Mouse (Mus musculus) limb, embryonic 11.5 days (tissue): ENCODE data around the gene Foxs1. TPM values are rescaled to one million over a fixed set of nuclear protein-coding genes. Genes with fewer than 3 reads are reported as not detected.

Experiments used
- ATAC-seq: fragments of 200-750 bp; cut with Nextera tagmentation; 2 replicates; pipeline ENCODE4 v1.8.0; 2017; ENCODE audit warnings: low read depth; ENCODE audit not compliant: insufficient number of reproducible peaks, low FRiP score, low TSS enrichment
- DNase-seq: peaks from one replicate; pipeline ENCODE4 v3.0.0-alpha.2; 2015; ENCODE audit warnings: low spot score
- H3K27ac ChIP-seq: fragments of 300-500 bp; sonication (generic); replicated peaks from 2 replicates; pipeline ENCODE4 v1.5.1; 2014; ENCODE audit warnings: low read depth, mild to moderate bottlenecking, low read length
- H3K27me3 ChIP-seq: fragments of 300-500 bp; sonication (generic); 2 replicates; pipeline ENCODE4 v1.6.1; 2014; ENCODE audit warnings: mild to moderate bottlenecking, low read length, mixed read lengths; ENCODE audit not compliant: control insufficient read depth, insufficient read depth
- H3K36me3 ChIP-seq: fragments of 300-500 bp; sonication (generic); 2 replicates; pipeline ENCODE4 v1.6.1; 2014; ENCODE audit warnings: mild to moderate bottlenecking, low read length, moderate library complexity, mixed read lengths; ENCODE audit not compliant: control insufficient read depth, insufficient read depth
- H3K4me1 ChIP-seq: fragments of 300-500 bp; sonication (generic); 2 replicates; pipeline ENCODE4 v1.6.1; 2014; ENCODE audit warnings: low read length, mixed read lengths; ENCODE audit not compliant: control insufficient read depth, insufficient read depth
- H3K4me2 ChIP-seq: fragments of 300-500 bp; sonication (generic); 2 replicates; pipeline ENCODE4 v1.6.1; 2014; ENCODE audit warnings: low read depth, mild to moderate bottlenecking, moderate library complexity; ENCODE audit not compliant: severe bottlenecking
- H3K4me3 ChIP-seq: fragments of 300-500 bp; sonication (generic); 2 replicates; pipeline ENCODE4 v1.5.1; 2014; ENCODE audit warnings: low read depth, low read length
- H3K9ac ChIP-seq: fragments of 300-500 bp; sonication (generic); 2 replicates; pipeline ENCODE4 v1.6.1; 2014; ENCODE audit warnings: mild to moderate bottlenecking, low read length
- H3K9me3 ChIP-seq: fragments of 300-500 bp; sonication (generic); 2 replicates; pipeline ENCODE4 v1.6.1; 2016; ENCODE audit warnings: low read length; ENCODE audit not compliant: control insufficient read depth
- WGBS: fragments of 180-500 bp; shearing (Covaris S2); extraction: QIAGEN DNeasy Blood & Tissue Kit; methylation state at CpG from one replicate; pipeline ENCODE4 v1.1.7; 2014; 5-methylcytosine and 5-hydroxymethylcytosine counted together
- polyA plus RNA-seq: library from polyadenylated mRNA; unstranded; fragments of >200 nt; fragmentation: Nextera tagmentation; extraction: Ambion mirVana; gene quantifications from 2 replicates; pipeline ENCODE4 v1.2.1, GENCODE M21; 2014

Foxs1 gene
- polyA plus RNA-seq, 1 experiment from 2014 or later, result 0.29 TPM

DNA sequence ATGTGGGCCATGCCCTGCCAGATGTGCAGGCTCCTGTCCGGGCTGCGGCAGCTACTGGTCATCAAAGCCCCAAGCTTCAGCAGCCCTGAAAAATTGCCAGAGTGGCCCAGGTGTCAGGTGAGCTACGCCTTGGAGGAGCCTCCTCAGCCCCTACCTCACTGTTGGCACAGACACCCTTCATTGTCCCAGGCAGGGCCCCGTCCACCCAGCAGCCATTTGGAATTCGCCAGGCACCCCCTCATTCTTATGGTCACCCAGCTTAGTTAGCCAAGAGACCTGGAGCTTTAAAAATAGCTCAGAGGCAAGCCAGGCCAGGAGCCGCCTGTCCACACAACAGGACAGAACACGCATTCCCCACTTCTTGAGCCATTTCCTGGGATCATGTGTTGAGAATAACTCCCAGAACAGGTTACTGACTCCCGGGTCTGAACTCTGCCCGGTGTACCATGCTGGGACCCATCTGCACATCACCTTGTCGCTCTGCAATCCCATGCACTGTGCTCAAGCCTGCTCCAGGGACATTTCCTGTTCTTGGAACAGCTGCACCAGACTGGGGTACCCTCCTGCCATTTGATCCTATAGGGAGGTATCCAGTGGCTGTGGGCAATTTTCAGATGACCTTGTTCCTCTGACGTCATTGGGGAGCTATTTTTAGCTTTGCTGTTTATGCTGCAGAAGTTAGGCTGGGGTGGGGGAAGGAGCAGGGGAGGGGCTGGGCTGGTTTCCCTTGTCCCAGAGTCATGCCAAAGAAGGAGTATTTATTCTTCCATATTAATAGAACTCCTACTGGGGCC, 27.8 kb downstream of the Foxs1 start:
- DNase-seq, result no peak
- peak; percentile 69 for ATAC-seq

GRCm38 (mm10) chr2:152904127-152904643, 28.8 kb downstream of the Foxs1 start:
- no peak overlapping the region for H3K4me3 ChIP-seq
- DNase-seq (no peak), ATAC-seq (no peak)
- H3K27ac ChIP-seq, result no peak overlapping the region
- WGBS, result 76% methylated on average over 5 of the region's 5 CpGs
- H3K4me1 ChIP-seq, result peaks cover 34% of the 10 kb centered on the region
- H3K4me2 ChIP-seq, result no peak overlapping the region
- H3K36me3 ChIP-seq, result no peaks in the 10 kb centered on the region
- no peaks in the 10 kb centered on the region for H3K27me3 ChIP-seq
- no peak overlapping the region for H3K9ac ChIP-seq
- no peaks in the 10 kb centered on the region for H3K9me3 ChIP-seq

More for the DNA sequence above, 27.8 kb downstream of the Foxs1 start:
- Histone ChIP-seq H3K27ac (no peak overlapping the region), H3K4me1 (peaks cover 34% of the 10 kb centered on the region), H3K9ac (no peak overlapping the region), H3K4me2 (no peak overlapping the region), H3K27me3 (no peaks in the 10 kb centered on the region), H3K4me3 (no peak overlapping the region), H3K36me3 (no peaks in the 10 kb centered on the region), H3K9me3 (no peaks in the 10 kb centered on the region)
- 43% methylated on average over 11 of the region's 11 CpGs for WGBS

- no peak for ATAC-seq
- Histone ChIP-seq H3K27me3 (no peaks in the 10 kb centered on the region), H3K27ac (no peak overlapping the region), H3K4me3 (no peak overlapping the region), H3K9me3 (no peaks in the 10 kb centered on the region), H3K36me3 (no peaks in the 10 kb centered on the region), H3K9ac (no peak overlapping the region), H3K4me1 (peaks cover 34% of the 10 kb centered on the region), H3K4me2 (no peak overlapping the region)
- 72% methylated on average over 4 of the region's 4 CpGs for WGBS
- DNase-seq, result no peak
Observed at GRCm38 (mm10) chr2:152903586-152903985, 29.4 kb downstream of the Foxs1 start.

DNA sequence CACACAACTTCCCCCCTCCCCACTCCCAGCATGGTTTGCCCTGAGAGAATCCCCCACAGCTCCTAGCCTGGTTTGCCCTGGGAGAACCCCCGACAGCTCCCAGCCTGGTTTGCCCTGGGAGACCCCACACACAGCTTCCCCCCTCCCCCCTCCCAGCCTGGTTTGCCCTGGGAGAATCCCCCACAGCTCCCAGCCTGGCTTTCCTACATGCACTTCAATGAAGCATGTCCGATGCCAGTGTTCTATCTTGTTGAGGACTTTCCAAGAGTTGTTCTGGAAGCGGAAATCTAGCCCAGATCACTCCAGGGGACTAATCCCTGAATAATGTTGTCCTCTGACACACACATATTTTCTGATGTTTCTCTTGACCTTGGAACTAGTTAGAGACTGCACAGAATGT, 30.4 kb downstream of the Foxs1 start:
- Histone ChIP-seq H3K4me2 (no peak overlapping the region), H3K4me3 (no peak overlapping the region), H3K27ac (no peak overlapping the region), H3K4me1 (peaks cover 33% of the 10 kb centered on the region), H3K9ac (no peak overlapping the region), H3K36me3 (no peaks in the 10 kb centered on the region), H3K27me3 (no peaks in the 10 kb centered on the region), H3K9me3 (no peaks in the 10 kb centered on the region)
- DNase-seq, result no peak
- WGBS, result 50% methylated on average over 3 of the region's 3 CpGs
- ATAC-seq, result no peak

GRCm38 (mm10) chr2:152901296-152901695, 31.7 kb downstream of the Foxs1 start:
- 93% methylated on average over 15 of the region's 15 CpGs for WGBS
- Histone ChIP-seq H3K4me3 (no peak overlapping the region), H3K36me3 (no peaks in the 10 kb centered on the region), H3K27ac (no peak overlapping the region), H3K4me1 (peaks cover 20% of the 10 kb centered on the region), H3K9me3 (no peaks in the 10 kb centered on the region), H3K9ac (no peak overlapping the region), H3K27me3 (no peaks in the 10 kb centered on the region), H3K4me2 (no peak overlapping the region)
- DNase-seq (no peak), ATAC-seq (no peak)

GRCm38 (mm10) chr2:152899011-152899410, 34.0 kb downstream of the Foxs1 start:
- Histone ChIP-seq H3K9me3 (no peaks in the 10 kb centered on the region), H3K27me3 (no peaks in the 10 kb centered on the region), H3K9ac (no peak overlapping the region), H3K4me2 (no peak overlapping the region), H3K36me3 (peaks cover 9% of the 10 kb centered on the region), H3K27ac (no peak overlapping the region), H3K4me3 (no peak overlapping the region), H3K4me1 (peaks cover 5% of the 10 kb centered on the region; the same call in 1 of the 2 replicates)
- WGBS, result 76% methylated on average over 6 of the region's 6 CpGs
- ATAC-seq (no peak), DNase-seq (no peak)

DNA sequence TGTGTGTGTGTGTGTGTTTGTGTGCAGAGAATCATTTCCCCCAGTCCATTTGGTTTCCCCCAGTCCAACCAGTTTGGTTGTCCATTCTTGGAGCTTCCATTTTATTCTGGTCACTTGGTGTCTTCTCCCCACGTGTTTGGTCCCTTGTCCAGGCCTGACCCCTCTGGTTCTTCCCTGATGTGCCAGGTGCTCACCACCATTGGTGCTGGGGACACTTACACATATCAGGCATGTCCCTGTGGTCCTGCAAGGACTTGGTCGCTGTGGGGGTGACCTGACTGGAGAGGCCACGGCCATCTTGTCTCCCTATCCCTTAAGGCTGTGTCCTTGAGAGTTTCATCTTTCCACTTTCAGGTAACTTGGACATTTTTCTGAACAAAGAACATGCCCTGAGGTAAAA, 36.1 kb downstream of the Foxs1 start:
- Histone ChIP-seq H3K27ac (no peak overlapping the region), H3K4me1 (no peaks in the 10 kb centered on the region), H3K9ac (no peak overlapping the region), H3K4me3 (no peak overlapping the region), H3K9me3 (no peaks in the 10 kb centered on the region), H3K27me3 (no peaks in the 10 kb centered on the region), H3K4me2 (no peak overlapping the region), H3K36me3 (peaks cover 27% of the 10 kb centered on the region)
- ATAC-seq, result no peak
- WGBS, result 86% methylated on average over 3 of the region's 3 CpGs
- no peak for DNase-seq

DNA sequence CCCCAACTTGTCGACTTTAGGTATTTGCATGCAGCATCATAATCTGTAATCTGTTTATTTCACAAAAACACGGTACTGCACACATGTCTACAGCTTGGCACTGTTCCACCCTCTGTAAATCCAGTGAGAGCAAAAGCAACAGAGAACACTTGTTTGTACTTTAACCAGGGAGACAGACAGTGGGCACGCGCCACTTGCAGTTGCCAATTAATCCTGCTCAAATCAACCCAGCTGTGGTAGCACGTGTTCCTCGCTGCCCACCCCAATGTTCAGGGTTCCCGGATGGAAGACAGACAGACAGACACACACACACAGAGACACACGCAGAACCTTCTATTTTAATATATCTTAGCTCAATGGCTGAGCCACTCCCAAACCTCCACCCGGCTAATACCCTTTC, 37.2 kb downstream of the Foxs1 start:
- Histone ChIP-seq H3K9ac (no peak overlapping the region), H3K4me1 (no peaks in the 10 kb centered on the region), H3K4me3 (no peak overlapping the region), H3K27ac (no peak overlapping the region), H3K9me3 (no peaks in the 10 kb centered on the region), H3K36me3 (peaks cover 27% of the 10 kb centered on the region), H3K4me2 (no peak overlapping the region), H3K27me3 (no peaks in the 10 kb centered on the region)
- DNase-seq, result no peak
- 95% methylated on average over 9 of the region's 9 CpGs for WGBS
- ATAC-seq, result no peak
